Mouse (Mus musculus) kidney, adult 2 months (tissue): ENCODE data around the gene Daxx.

ENCODE experiments used
- CTCF ChIP-seq: fragments of 200-500 bp; conservative IDR thresholded peaks from 2 replicates; pipeline ENCODE4 v1.5.1; 2011; ENCODE audit warnings: low read depth, mild to moderate bottlenecking, control low read depth, low read length, moderate library complexity, mixed read lengths; ENCODE audit not compliant: insufficient read depth, insufficient read length
- POLR2A ChIP-seq: fragments of 200-500 bp; IDR thresholded peaks from one replicate; pipeline ENCODE4 v1.6.1; 2011; ENCODE audit warnings: low read depth, low read length, control low read depth

GRCm38 (mm10) chr17:33929371-33930279 lies 20.4 kb downstream of the Daxx start, which contains the start of gene Rgl2:
- 0 out of 2 replicates have a peak, but pooled peaks have one; percentile 18 for TF ChIP-seq CTCF
- TF ChIP-seq POLR2A = no peak
